Mouse (Mus musculus) gastrocnemius, postnatal 10 days (tissue): ENCODE data around the gene Olfr548-ps1. TPM values are rescaled to one million over a fixed set of nuclear protein-coding genes. Genes with fewer than 3 reads are reported as not detected.
A peak's percentile ranks its signal among the peaks of the same experiment; 100 is the strongest.
"Not testable (repeated sequence)": the region's sequence is repeated elsewhere in the genome, so short reads cannot be mapped to it uniquely, and the experiment has no call there.

Experiments
- DNase-seq: peaks from one replicate; pipeline ENCODE4 v3.0.0; 2021; ENCODE audit warnings: mixed read lengths
- long read RNA-seq, 2 experiments: library from polyadenylated mRNA; stranded (forward); transcript quantifications; one replicate each; pipeline ENCODE4 v2.0.0; 2021
- total RNA-seq, 2 experiments: library from RNA; stranded (reverse); gene quantifications; 2 replicates each; pipeline ENCODE4 v1.2.3; 2021

The Olfr548-ps1 gene
- total RNA-seq: not detected
- long read RNA-seq, experiment 1: 0 reads
- long read RNA-seq, experiment 2: 0 reads

GRCm38 (mm10) chr7:102540596-102540995 lies at the start of gene Olfr548-ps1:
Gene Olfr548-ps1 (plus strand): TSS chr7:102540896.
- no peak for DNase-seq

- DNase-seq: not testable (repeated sequence)
Observed at GRCm38 (mm10) chr7:102494416-102494815, 46.3 kb upstream of the Olfr548-ps1 start.

GRCm38 (mm10) chr7:102499473-102499872 lies 41.2 kb upstream of the Olfr548-ps1 start, which contains the start of gene Olfr545:
Gene Olfr545 (minus strand): TSS chr7:102499573.
- no peak for DNase-seq

GRCm38 (mm10) chr7:102501986-102502385 lies 38.7 kb upstream of the Olfr548-ps1 start:
- DNase-seq: no peak

- peak; percentile 66 for DNase-seq
Observed at GRCm38 (mm10) chr7:102506848-102507247, 33.8 kb upstream of the Olfr548-ps1 start.

GRCm38 (mm10) chr7:102508066-102508465 lies 32.6 kb upstream of the Olfr548-ps1 start:
- no peak for DNase-seq

- DNase-seq: no peak
Observed at GRCm38 (mm10) chr7:102508666-102509065, 32.0 kb upstream of the Olfr548-ps1 start.

- no peak for DNase-seq
Observed at GRCm38 (mm10) chr7:102509726-102510125, 31.0 kb upstream of the Olfr548-ps1 start.

DNA sequence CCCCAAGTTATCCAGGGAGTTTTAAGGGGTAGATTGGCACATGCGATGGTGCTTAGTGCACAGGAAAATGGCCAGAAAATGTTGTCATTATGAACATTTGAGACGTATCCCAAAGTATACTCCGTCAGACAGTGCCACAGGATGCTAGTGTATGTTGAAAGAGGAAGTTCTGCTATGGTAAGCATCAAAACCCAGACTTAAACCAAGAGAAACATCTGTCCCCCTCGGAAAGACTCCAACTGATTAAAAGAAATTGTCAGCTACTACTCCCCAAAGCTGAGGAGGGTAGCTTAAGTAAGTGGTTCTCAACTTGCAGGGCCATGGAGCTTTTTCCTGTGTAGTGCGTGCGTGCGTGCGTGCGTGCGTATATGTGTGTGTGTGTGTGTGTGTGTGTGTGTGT lies 28.8 kb upstream of the Olfr548-ps1 start:
- no peak for DNase-seq

GRCm38 (mm10) chr7:102512814-102513435 lies 27.8 kb upstream of the Olfr548-ps1 start:
- DNase-seq: peak; percentile 94

DNA sequence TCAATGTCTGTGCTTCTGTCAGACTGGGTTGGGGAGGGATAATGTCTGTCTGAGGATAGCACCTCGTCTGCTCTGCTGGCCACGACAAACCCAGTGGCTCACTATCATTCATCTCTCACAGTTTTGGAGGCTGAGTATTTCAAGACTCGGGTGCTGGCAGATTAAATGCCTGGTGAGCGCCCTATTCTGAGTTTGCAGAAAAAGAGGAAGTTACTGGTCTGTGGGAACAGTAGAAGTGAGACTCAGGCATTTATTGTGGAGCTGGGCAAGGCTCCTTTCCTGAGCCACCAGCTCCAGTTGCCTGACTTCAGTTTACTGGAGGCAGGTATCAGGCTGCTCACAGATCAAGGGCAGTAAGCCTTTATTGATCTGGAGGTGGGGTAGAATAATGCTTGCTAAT lies 26.6 kb upstream of the Olfr548-ps1 start:
- DNase-seq: no peak

DNA sequence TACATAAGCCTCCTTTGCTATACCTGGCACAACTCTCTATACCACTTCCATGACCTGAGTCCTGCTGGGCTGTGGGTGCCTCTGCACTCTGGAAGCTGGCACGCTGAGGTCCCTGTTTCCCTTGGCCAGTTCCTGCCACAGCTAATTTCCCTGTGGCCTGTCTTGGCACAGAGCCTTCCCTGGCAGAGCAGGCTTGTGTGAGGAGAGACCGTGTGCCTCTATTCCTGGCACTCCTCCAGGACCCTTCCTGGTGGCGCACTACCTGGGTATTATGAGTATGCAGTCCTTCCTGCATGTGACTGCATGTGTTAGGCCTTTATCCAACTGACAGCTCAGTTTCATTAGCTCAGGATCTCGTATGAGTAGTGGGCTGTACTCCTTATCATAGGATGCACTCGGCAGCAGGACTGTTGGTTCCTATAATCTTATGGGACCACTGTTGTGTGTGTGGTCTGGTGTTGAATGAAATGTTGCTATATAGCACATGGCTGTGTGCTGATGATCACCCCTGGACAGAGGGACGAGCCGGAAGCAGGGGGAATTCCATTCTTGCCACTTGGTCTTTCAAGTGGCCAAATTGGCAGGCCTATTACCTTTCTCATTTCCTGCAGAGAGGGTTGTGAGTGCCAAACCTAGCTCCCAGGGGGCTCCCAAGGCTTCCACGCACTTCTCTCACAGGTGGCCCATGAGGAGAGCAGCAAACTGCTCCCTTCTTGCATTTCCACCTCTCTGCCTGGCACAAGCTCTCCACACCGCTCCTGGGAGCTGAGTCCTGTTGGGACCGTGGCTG lies 24.2 kb upstream of the Olfr548-ps1 start:
- DNase-seq: no peak

DNA sequence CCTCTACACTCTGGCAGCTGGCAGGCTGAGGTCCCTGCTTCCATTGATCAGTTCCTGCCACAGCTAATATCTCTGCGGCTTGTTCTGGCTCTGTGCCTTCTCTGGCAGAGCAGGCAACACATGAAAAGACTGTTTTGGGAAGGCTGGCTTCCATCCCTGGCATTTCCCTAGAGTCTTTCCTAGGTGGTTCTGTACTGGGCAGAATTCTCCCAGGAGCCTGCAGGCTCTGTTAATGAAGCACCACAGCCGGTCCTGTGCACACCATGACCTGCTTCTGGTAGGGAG lies 23.7 kb upstream of the Olfr548-ps1 start:
- DNase-seq: no peak

DNA sequence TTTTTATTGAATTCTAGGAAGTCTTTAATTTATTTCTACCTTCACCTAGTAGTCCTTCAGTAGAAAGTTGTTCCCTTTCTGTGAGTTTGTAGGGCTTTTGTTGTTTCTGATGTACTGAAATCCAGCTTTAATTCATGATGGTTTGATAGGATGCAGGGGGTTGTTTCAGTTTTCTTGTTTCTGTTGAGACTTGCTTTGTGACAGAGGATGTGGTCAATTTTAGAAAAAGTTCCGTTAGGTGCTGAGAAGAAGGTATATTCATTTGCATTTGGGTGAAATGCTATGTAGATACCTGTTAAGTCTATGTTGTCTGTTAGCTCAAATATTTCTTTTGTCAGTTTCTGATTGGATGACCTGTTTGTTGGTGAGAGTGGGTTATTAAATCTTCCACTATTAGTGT lies 11.6 kb upstream of the Olfr548-ps1 start:
- no peak for DNase-seq

DNA sequence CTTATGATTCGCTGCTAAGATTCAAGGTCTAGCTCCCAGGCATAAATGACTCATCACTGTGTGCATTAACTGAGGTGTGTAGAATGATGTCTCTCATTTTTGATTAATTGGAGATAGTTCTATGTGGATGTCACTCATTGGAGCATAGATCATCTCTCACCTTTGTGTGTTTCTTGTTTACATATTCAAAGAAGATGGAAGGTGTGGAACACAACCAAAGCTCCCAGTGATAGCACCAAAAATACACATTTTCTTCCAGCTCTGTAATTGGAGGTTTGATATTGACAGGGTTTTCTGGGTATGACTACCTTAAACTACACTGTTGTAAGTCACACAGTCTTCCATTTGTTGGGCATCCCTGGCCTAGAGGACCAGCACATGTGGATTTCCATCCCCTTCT lies 6.2 kb upstream of the Olfr548-ps1 start, which contains the start of gene Olfr547:
Gene Olfr547, plus strand, starts transcription at position 301 of the 400 bp plus-strand sequence.
- DNase-seq: no peak

GRCm38 (mm10) chr7:102541251-102541650 lies 555 bp downstream of the Olfr548-ps1 start:
- no peak for DNase-seq

DNA sequence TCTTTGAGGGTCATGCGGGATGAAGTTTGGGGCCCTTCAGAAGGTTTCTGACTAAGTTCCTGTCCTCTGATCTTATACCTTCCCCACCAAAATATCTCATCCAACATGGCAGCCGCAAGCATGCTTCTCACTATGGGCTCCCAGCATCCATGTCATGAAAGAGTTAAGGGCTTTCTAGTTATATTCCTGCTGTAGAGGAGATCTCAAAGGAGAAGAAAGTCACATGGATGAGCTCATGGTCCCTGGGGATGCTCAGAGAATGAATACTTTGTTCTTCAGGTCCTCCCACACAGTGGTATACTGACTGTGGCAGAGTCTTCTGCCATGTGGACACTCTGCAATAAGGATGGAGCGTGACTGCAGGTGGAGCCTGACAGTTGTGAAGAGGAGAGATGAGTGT lies 8.9 kb downstream of the Olfr548-ps1 start, which contains the start of gene Olfr549:
Gene Olfr549, plus strand, starts transcription at position 301 of the 400 bp plus-strand sequence.
- no peak for DNase-seq

DNA sequence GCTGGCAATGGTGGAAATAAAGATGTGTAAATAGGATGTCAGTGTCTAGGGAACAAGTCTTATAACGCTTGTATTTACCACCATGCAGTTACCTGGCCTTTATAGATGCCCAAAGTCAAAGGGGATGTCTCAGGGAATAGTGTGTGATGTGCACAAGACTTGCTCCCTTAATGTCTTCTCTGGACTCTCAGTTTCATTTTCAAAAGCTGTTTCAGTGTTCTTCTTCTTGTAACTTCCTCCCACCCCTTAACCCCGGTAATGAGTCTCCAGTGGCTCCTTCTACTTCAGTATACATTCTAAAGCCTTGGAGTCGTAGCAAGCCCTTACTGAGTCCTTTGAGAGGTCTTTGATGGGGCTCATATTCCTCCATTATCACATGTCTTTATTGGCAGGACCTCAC lies 12.6 kb downstream of the Olfr548-ps1 start:
- no peak for DNase-seq

- peak; percentile 70 for DNase-seq
Observed at GRCm38 (mm10) chr7:102564999-102565997, 24.6 kb downstream of the Olfr548-ps1 start, which contains the start of gene Trim21. Gene Trim21 (minus strand): TSS chr7:102565486.

DNA sequence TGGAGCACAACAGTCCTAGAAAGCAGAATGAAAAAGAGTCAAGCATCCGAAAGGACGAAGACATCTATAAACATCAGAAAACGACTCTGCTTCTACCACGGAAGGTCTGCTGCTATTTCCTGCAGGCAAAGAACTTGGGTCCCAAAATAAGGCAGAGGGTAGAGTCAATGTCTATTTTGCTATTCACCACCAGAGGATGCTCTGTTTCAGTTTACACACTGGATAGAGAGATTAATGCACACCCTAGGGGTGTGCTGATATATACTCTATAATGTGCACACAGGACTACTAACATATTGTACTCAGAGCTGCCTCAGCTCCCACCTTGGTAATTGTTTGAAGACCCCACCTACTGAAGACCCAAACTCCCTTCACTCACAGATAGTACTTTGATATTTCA lies 25.5 kb downstream of the Olfr548-ps1 start:
- no peak for DNase-seq

GRCm38 (mm10) chr7:102571142-102571541 lies 30.4 kb downstream of the Olfr548-ps1 start, which contains the start of gene Olfr550:
Gene Olfr550 (plus strand): TSS chr7:102571442.
- no peak for DNase-seq

- DNase-seq: no peak
Observed at GRCm38 (mm10) chr7:102573174-102573830, 32.6 kb downstream of the Olfr548-ps1 start.
